Comparison of ENCODE assay signal across 8 mouse cellular contexts in the genomic region with DNA sequence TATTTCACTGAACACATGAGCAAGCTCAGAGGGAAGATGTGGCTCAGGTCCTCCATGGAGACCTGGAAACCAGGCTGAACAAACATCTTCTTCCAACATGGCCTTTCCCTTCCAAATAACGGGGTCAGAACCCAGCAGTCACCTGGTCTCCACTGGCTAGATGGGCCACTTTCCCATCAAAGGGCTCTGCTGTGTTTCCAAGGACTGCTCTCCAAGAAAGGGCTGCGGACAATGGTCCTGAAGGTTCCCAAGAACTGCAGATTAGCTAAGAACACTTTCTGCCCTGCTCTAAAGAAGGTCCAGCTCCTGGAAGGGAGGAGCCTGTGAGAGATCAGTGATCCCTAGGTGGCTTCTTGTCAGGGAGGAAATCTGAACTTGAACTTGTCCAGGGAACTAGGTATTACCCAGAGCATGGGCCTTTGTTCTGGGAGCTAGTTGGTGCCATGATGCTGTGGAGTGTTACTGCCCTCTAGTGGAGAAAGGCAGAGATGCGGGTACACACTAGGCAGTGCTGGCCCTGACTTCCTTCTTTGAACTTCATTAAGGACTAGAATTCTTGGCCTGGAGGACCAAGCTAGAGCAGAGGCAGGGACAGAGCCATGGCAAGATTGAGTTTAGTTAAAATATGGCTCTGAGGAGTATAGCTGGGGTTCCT. TPM values are rescaled to one million over a fixed set of nuclear protein-coding genes. Genes with fewer than 3 reads are reported as not detected.
DNase-seq lines count a peak whose midpoint lies in the region; ATAC-seq and TF ChIP-seq lines count a peak whose summit lies in the region.

No protein-coding gene starts in this region.

- TF ChIP-seq POLR2A in testis, adult 2 months (IDR thresholded peaks at IDR 0.05; ENCODE audit: control insufficient read depth, low read depth, low read length): no peak

- no peak overlapping the region for H3K4me2 ChIP-seq in forebrain, embryonic 13.5 days
- no peak overlapping the region for H3K4me2 ChIP-seq in liver, embryonic 14.5 days (ENCODE audit: low read depth)
- H3K4me2 ChIP-seq in neural tube, embryonic 14.5 days (ENCODE audit: low read depth, low read length): no peak overlapping the region

- peak; percentile 95 for TF ChIP-seq CTCF in liver, embryonic 14.5 days (IDR thresholded peaks at IDR 0.05; ENCODE audit: low read depth)
- peak; percentile 89; the same call in 1 of the 2 replicates for TF ChIP-seq CTCF in testis, adult 2 months (IDR thresholded peaks at IDR 0.05; ENCODE audit: control insufficient read depth, insufficient read depth, insufficient replicate concordance, low read depth, low read length)

- TF ChIP-seq EP300 in liver, embryonic 14.5 days (IDR thresholded peaks at IDR 0.05; ENCODE audit: low read depth): no peak

- no peak overlapping the region for H3K27ac ChIP-seq in ES-E14 (ENCODE audit: insufficient read depth, low read depth, low read length, poor library complexity, severe bottlenecking)
- H3K27ac ChIP-seq in forebrain, embryonic 13.5 days: no peak overlapping the region
- H3K27ac ChIP-seq in liver, embryonic 14.5 days: no peak overlapping the region
- H3K27ac ChIP-seq in neural tube, embryonic 14.5 days (ENCODE audit: low read depth, low read length): peak overlapping the region; percentile 52
- H3K27ac ChIP-seq in testis, adult 2 months (ENCODE audit: control insufficient read depth, insufficient read depth, low read depth, low read length): no peak overlapping the region

- ATAC-seq in cerebellum, adult (ENCODE audit: insufficient number of reproducible peaks, low FRiP score, low TSS enrichment): peak; percentile 70; the same call in 1 of the 2 replicates
- peak; percentile 94 for ATAC-seq in forebrain, embryonic 13.5 days
- no peak for ATAC-seq in liver, embryonic 14.5 days (ENCODE audit: insufficient read depth)
- ATAC-seq in neural tube, embryonic 14.5 days (ENCODE audit: low read depth): peak; percentile 97

- H3K36me3 ChIP-seq in ES-E14 (ENCODE audit: control insufficient read depth, insufficient read depth, low read length, poor library complexity, severe bottlenecking): no peaks in the 10 kb centered on the region
- no peaks in the 10 kb centered on the region for H3K36me3 ChIP-seq in forebrain, embryonic 13.5 days (ENCODE audit: poor library complexity, severe bottlenecking)
- no peaks in the 10 kb centered on the region for H3K36me3 ChIP-seq in liver, embryonic 14.5 days (replicated peaks; ENCODE audit: control insufficient read depth, insufficient read depth, low read depth)
- no peaks in the 10 kb centered on the region for H3K36me3 ChIP-seq in neural tube, embryonic 14.5 days (ENCODE audit: control insufficient read depth, insufficient read depth, low read length)
- H3K36me3 ChIP-seq in testis, adult 2 months (ENCODE audit: control insufficient read depth, insufficient read depth, low read length): no peaks in the 10 kb centered on the region

- H3K27me3 ChIP-seq in forebrain, embryonic 13.5 days: no peaks in the 10 kb centered on the region
- H3K27me3 ChIP-seq in liver, embryonic 14.5 days (ENCODE audit: control insufficient read depth, insufficient read depth, low read length): no peaks in the 10 kb centered on the region
- H3K27me3 ChIP-seq in neural tube, embryonic 14.5 days (ENCODE audit: control insufficient read depth, insufficient read depth, low read length): no peaks in the 10 kb centered on the region
- no peaks in the 10 kb centered on the region for H3K27me3 ChIP-seq in testis, adult 2 months (ENCODE audit: control insufficient read depth, insufficient read depth, low read length)

- in situ Hi-C loops in ES-E14 (cut with MboI; ENCODE audit: low sequenced_read_pairs in 2 of 2, unreplicated experiment in 2 of 2): no loop called here

- DNase-seq in ES-E14 (ENCODE audit: low read depth, low spot score): peak; percentile 83
- peak; percentile 82 to 88 for DNase-seq in heart, postnatal 10 days
- DNase-seq in kidney, postnatal 36 days: peak; percentile 78 to 87
- DNase-seq in liver, embryonic 14.5 days (ENCODE audit: low read depth in 3 of 3, low spot score in 3 of 3): peak; percentile 35 to 41 (median 36)

- WGBS in forebrain, embryonic 13.5 days: 44% methylated on average over 3 of the region's 3 CpGs
- WGBS in liver, embryonic 14.5 days (ENCODE audit: insufficient replicate concordance): 28% methylated on average over 3 of the region's 3 CpGs
- 38% methylated on average over 3 of the region's 3 CpGs for WGBS in neural tube, embryonic 14.5 days

- H3K4me1 ChIP-seq in ES-E14 (ENCODE audit: control insufficient read depth in 2 of 2, insufficient read depth in 2 of 2, low read length in 2 of 2, poor library complexity in 1 of 2): peaks cover 0 to 2% of the 10 kb centered on the region in 2 experiments; a peak in 2 of 4 replicates
- H3K4me1 ChIP-seq in forebrain, embryonic 13.5 days: no peaks in the 10 kb centered on the region
- no peaks in the 10 kb centered on the region for H3K4me1 ChIP-seq in liver, embryonic 14.5 days (replicated peaks; ENCODE audit: control insufficient read depth in 2 of 2, insufficient read depth in 2 of 2, low read length in 1 of 2)
- H3K4me1 ChIP-seq in neural tube, embryonic 14.5 days (ENCODE audit: control insufficient read depth, insufficient read depth, low read length): no peaks in the 10 kb centered on the region
- H3K4me1 ChIP-seq in testis, adult 2 months (ENCODE audit: control insufficient read depth, insufficient read depth, low read length): no peaks in the 10 kb centered on the region

- intact Hi-C loops in heart, postnatal 10 days (cut with DNase I): loop anchor here (1.0 kb wide), 3 partner anchors 86 to 186 kb away; no protein-coding TSS in a partner anchor

- no peak overlapping the region for H3K9ac ChIP-seq in ES-E14 (ENCODE audit: insufficient read depth, low read depth, low read length, poor library complexity, severe bottlenecking)
- H3K9ac ChIP-seq in forebrain, embryonic 13.5 days: no peak overlapping the region
- H3K9ac ChIP-seq in liver, embryonic 14.5 days (replicated peaks): no peak overlapping the region
- H3K9ac ChIP-seq in neural tube, embryonic 14.5 days (replicated peaks; ENCODE audit: low read depth, low read length): no peak overlapping the region

- no peaks in the 10 kb centered on the region for H3K9me3 ChIP-seq in ES-E14 (ENCODE audit: control insufficient read depth, insufficient read depth, low read depth, low read length)
- H3K9me3 ChIP-seq in forebrain, embryonic 13.5 days (replicated peaks): no peaks in the 10 kb centered on the region
- H3K9me3 ChIP-seq in liver, embryonic 14.5 days (ENCODE audit: control insufficient read depth, low read length): no peaks in the 10 kb centered on the region
- H3K9me3 ChIP-seq in neural tube, embryonic 14.5 days (ENCODE audit: control insufficient read depth, low read length): no peaks in the 10 kb centered on the region

- H3K4me3 ChIP-seq in ES-E14 (ENCODE audit: insufficient read depth in 1 of 2, low read depth in 1 of 2, low read length in 2 of 2, poor library complexity in 1 of 2, severe bottlenecking in 1 of 2): no peak overlapping the region
- no peak overlapping the region for H3K4me3 ChIP-seq in forebrain, embryonic 13.5 days
- H3K4me3 ChIP-seq in liver, embryonic 14.5 days (ENCODE audit: insufficient read depth in 1 of 2, low read depth in 2 of 2, low read length in 2 of 2): no peak overlapping the region
- H3K4me3 ChIP-seq in neural tube, embryonic 14.5 days (ENCODE audit: low read depth, low read length): no peak overlapping the region
- H3K4me3 ChIP-seq in testis, adult 2 months (ENCODE audit: control insufficient read depth, low read depth, low read length): no peak overlapping the region

RNA-seq across cellular contexts. Expression of gene Sbpl, which starts 5.1 kb away (rescaled TPM):
- not detected in 2 replicates for total RNA-seq in ES-E14 (2012; rRNA removed)
- not detected in 2 replicates for polyA plus RNA-seq in forebrain, embryonic 13.5 days (2015; fragmentation: Nextera tagmentation; extraction: Ambion mirVana)
- total RNA-seq in heart, postnatal 10 days (2021): not detected
- not detected in 2 replicates for polyA plus RNA-seq in liver, embryonic 14.5 days (2012; rRNA removed)
- polyA plus RNA-seq in liver, embryonic 14.5 days (2014; fragmentation: Nextera tagmentation; extraction: Ambion mirVana): not detected in 2 replicates
- not detected in 2 replicates for polyA plus RNA-seq in neural tube, embryonic 14.5 days (2014; fragmentation: Nextera tagmentation; extraction: Ambion mirVana)
- not detected in 2 replicates for polyA plus RNA-seq in testis, adult 2 months (2012; rRNA removed)

RNA-seq across cellular contexts. Expression of gene Sbp, which starts 18.7 kb away (rescaled TPM):
- total RNA-seq in ES-E14 (2012; rRNA removed): not detected in 2 replicates
- not detected in 2 replicates for polyA plus RNA-seq in forebrain, embryonic 13.5 days (2015; fragmentation: Nextera tagmentation; extraction: Ambion mirVana)
- total RNA-seq in heart, postnatal 10 days (2021): not detected
- polyA plus RNA-seq in liver, embryonic 14.5 days (2012; rRNA removed): not detected in 2 replicates
- not detected in 2 replicates for polyA plus RNA-seq in liver, embryonic 14.5 days (2014; fragmentation: Nextera tagmentation; extraction: Ambion mirVana)
- polyA plus RNA-seq in neural tube, embryonic 14.5 days (2014; fragmentation: Nextera tagmentation; extraction: Ambion mirVana): not detected in 2 replicates
- not detected in 2 replicates for polyA plus RNA-seq in testis, adult 2 months (2012; rRNA removed)

RNA-seq across cellular contexts. Expression of gene Prss30, which starts 20.2 kb away (rescaled TPM):
- total RNA-seq in ES-E14 (2012; rRNA removed): not detected in 2 replicates
- not detected in 2 replicates for polyA plus RNA-seq in forebrain, embryonic 13.5 days (2015; fragmentation: Nextera tagmentation; extraction: Ambion mirVana)
- total RNA-seq in heart, postnatal 10 days (2021): not detected
- polyA plus RNA-seq in liver, embryonic 14.5 days (2012; rRNA removed): 0.07 and 0.13 TPM in 2 replicates
- polyA plus RNA-seq in liver, embryonic 14.5 days (2014; fragmentation: Nextera tagmentation; extraction: Ambion mirVana): 0.06 TPM in 1 of 2 replicates, not detected in the other
- 0.31 TPM in 1 of 2 replicates, not detected in the other for polyA plus RNA-seq in neural tube, embryonic 14.5 days (2014; fragmentation: Nextera tagmentation; extraction: Ambion mirVana)
- not detected in 2 replicates for polyA plus RNA-seq in testis, adult 2 months (2012; rRNA removed)

RNA-seq across cellular contexts. Expression of gene Prss22, which starts 37.7 kb away (rescaled TPM):
- total RNA-seq in ES-E14 (2012; rRNA removed): 0.85 and 1.5 TPM in 2 replicates
- not detected in 2 replicates for polyA plus RNA-seq in forebrain, embryonic 13.5 days (2015; fragmentation: Nextera tagmentation; extraction: Ambion mirVana)
- not detected for total RNA-seq in heart, postnatal 10 days (2021)
- polyA plus RNA-seq in liver, embryonic 14.5 days (2012; rRNA removed): not detected in 2 replicates
- not detected in 2 replicates for polyA plus RNA-seq in liver, embryonic 14.5 days (2014; fragmentation: Nextera tagmentation; extraction: Ambion mirVana)
- not detected in 2 replicates for polyA plus RNA-seq in neural tube, embryonic 14.5 days (2014; fragmentation: Nextera tagmentation; extraction: Ambion mirVana)
- polyA plus RNA-seq in testis, adult 2 months (2012; rRNA removed): not detected in 2 replicates

RNA-seq across cellular contexts. Expression of gene Dcpp3, which starts 43.0 kb away (rescaled TPM):
- not detected in 2 replicates for total RNA-seq in ES-E14 (2012; rRNA removed)
- not detected in 2 replicates for polyA plus RNA-seq in forebrain, embryonic 13.5 days (2015; fragmentation: Nextera tagmentation; extraction: Ambion mirVana)
- not detected for total RNA-seq in heart, postnatal 10 days (2021)
- not detected in 2 replicates for polyA plus RNA-seq in liver, embryonic 14.5 days (2012; rRNA removed)
- not detected in 2 replicates for polyA plus RNA-seq in liver, embryonic 14.5 days (2014; fragmentation: Nextera tagmentation; extraction: Ambion mirVana)
- polyA plus RNA-seq in neural tube, embryonic 14.5 days (2014; fragmentation: Nextera tagmentation; extraction: Ambion mirVana): not detected in 2 replicates
- polyA plus RNA-seq in testis, adult 2 months (2012; rRNA removed): not detected in 2 replicates
